Mouse (Mus musculus): Measurements from ENCODE around the gene Cars2. TPM values are rescaled to one million over a fixed set of nuclear protein-coding genes. Genes with fewer than 3 reads are reported as not detected.

The Cars2 gene
- total and polyA plus RNA-seq, 3 experiments: 45.6 to 67.1 (median 46.4) TPM

- Histone ChIP-seq H3K9me3 (replicated peaks; ENCODE audit: low read length) (no peaks in the 10 kb centered on the region), H3K4me3 (replicated peaks in 1 of 3; ENCODE audit: low read depth in 2 of 3, low read length in 2 of 3, poor library complexity in 1 of 3) (no peak overlapping the region), H3K79me2 (replicated peaks; ENCODE audit: control insufficient read depth, extremely low read depth, insufficient read depth, poor library complexity, severe bottlenecking) (no peaks in the 10 kb centered on the region), H3K27me3 (replicated peaks) (no peaks in the 10 kb centered on the region), H3K4me2 (ENCODE audit: insufficient read depth, low read depth, poor library complexity, severe bottlenecking) (no peak overlapping the region), H3K4me1 (ENCODE audit: control insufficient read depth in 1 of 2, insufficient read depth in 2 of 2) (no peaks in the 10 kb centered on the region), H3K27ac (ENCODE audit: insufficient read depth, low read depth) (no peak overlapping the region), H3K9ac (ENCODE audit: insufficient read depth, low read depth) (no peak overlapping the region), H3K36me3 (replicated peaks in 1 of 2; ENCODE audit: control insufficient read depth in 1 of 2, insufficient read depth in 1 of 2, low read length in 1 of 2) (peaks cover 89 to 99% of the 10 kb centered on the region in 2 experiments)
- DNase-seq (ENCODE audit: extremely low read depth): no peak
- dilution Hi-C loops (cut with MboI; ENCODE audit: extremely low pct_ligation_motif_present, extremely low pct_unique_long_range_greater_than_20kb, low sequenced_read_pairs) (no loop called here), in situ Hi-C loops (cut with MboI; ENCODE audit: low pct_ligation_motif_present, low pct_unique_long_range_greater_than_20kb, low sequenced_read_pairs) (loop anchor here (25.0 kb wide), 1 partner anchor 95 kb away; no protein-coding TSS in a partner anchor)
- TF ChIP-seq BHLHE40 (IDR thresholded peaks at IDR 0.05; ENCODE audit: low read depth, low read length) (no peak), USF2 (conservative IDR thresholded peaks at IDR 0.05; ENCODE audit: low read depth, low read length) (no peak), KAT2A (IDR thresholded peaks at IDR 0.05; ENCODE audit: insufficient replicate concordance, low read length) (no peak), ELF1 (IDR thresholded peaks at IDR 0.05; ENCODE audit: low read depth, low read length) (no peak), MXI1 (IDR thresholded peaks at IDR 0.05; ENCODE audit: low read depth, low read length) (no peak), HCFC1 (IDR thresholded peaks at IDR 0.05; ENCODE audit: low read depth, low read length) (no peak)
Measured at GRCm38 (mm10) chr8:11517366-11518055, 33.1 kb downstream of the Cars2 start.

- Histone ChIP-seq H3K4me3 (replicated peaks in 1 of 3; ENCODE audit: low read depth in 2 of 3, low read length in 2 of 3, poor library complexity in 1 of 3) (no peak overlapping the region), H3K36me3 (replicated peaks in 1 of 2; ENCODE audit: control insufficient read depth in 1 of 2, insufficient read depth in 1 of 2, low read length in 1 of 2) (peaks cover 90 to 99% of the 10 kb centered on the region in 2 experiments), H3K9ac (ENCODE audit: insufficient read depth, low read depth) (no peak overlapping the region), H3K79me2 (replicated peaks; ENCODE audit: control insufficient read depth, extremely low read depth, insufficient read depth, poor library complexity, severe bottlenecking) (no peaks in the 10 kb centered on the region), H3K9me3 (replicated peaks; ENCODE audit: low read length) (no peaks in the 10 kb centered on the region), H3K4me1 (ENCODE audit: control insufficient read depth in 1 of 2, insufficient read depth in 2 of 2) (no peaks in the 10 kb centered on the region), H3K4me2 (ENCODE audit: insufficient read depth, low read depth, poor library complexity, severe bottlenecking) (no peak overlapping the region), H3K27ac (ENCODE audit: insufficient read depth, low read depth) (no peak overlapping the region), H3K27me3 (replicated peaks) (no peaks in the 10 kb centered on the region)
- TF ChIP-seq BHLHE40 (IDR thresholded peaks at IDR 0.05; ENCODE audit: low read depth, low read length) (no peak), MYC (IDR thresholded peaks at IDR 0.05; ENCODE audit: low read depth, low read length) (no peak), MAFK (IDR thresholded peaks at IDR 0.05; ENCODE audit: insufficient replicate concordance, low read length) (no peak), GABPA (IDR thresholded peaks at IDR 0.05; ENCODE audit: insufficient replicate concordance, low read depth, low read length) (no peak), MAX (IDR thresholded peaks at IDR 0.05; ENCODE audit: low read length) (no peak), HCFC1 (IDR thresholded peaks at IDR 0.05; ENCODE audit: low read depth, low read length) (no peak), MEF2A (IDR thresholded peaks at IDR 0.05; ENCODE audit: borderline replicate concordance, low read depth, low read length) (no peak), PAX5 (IDR thresholded peaks at IDR 0.05; ENCODE audit: low read length) (no peak), NELFE (IDR thresholded peaks at IDR 0.05; ENCODE audit: low read depth, low read length) (no peak), POLR2AphosphoS2 (IDR thresholded peaks at IDR 0.05; ENCODE audit: low read depth, low read length) (no peak), SMC3 (IDR thresholded peaks at IDR 0.05; ENCODE audit: low read depth, low read length) (no peak), USF2 (conservative IDR thresholded peaks at IDR 0.05; ENCODE audit: low read depth, low read length) (no peak), MXI1 (IDR thresholded peaks at IDR 0.05; ENCODE audit: low read depth, low read length) (no peak), SIN3A (IDR thresholded peaks at IDR 0.05; ENCODE audit: low read length) (no peak), RCOR1 (conservative IDR thresholded peaks at IDR 0.05; ENCODE audit: low read depth, low read length) (no peak), E2F4 (IDR thresholded peaks at IDR 0.05; ENCODE audit: insufficient replicate concordance, low read depth, low read length) (no peak), JUN (IDR thresholded peaks at IDR 0.05; ENCODE audit: insufficient read depth, low read depth, low read length) (no peak), CHD2 (IDR thresholded peaks at IDR 0.05; ENCODE audit: low read length) (no peak), EP300 (IDR thresholded peaks at IDR 0.05; ENCODE audit: low read length) (no peak), KAT2A (IDR thresholded peaks at IDR 0.05; ENCODE audit: insufficient replicate concordance, low read length) (no peak)
- DNase-seq (ENCODE audit: extremely low read depth): no peak
- dilution Hi-C loops (cut with MboI; ENCODE audit: extremely low pct_ligation_motif_present, extremely low pct_unique_long_range_greater_than_20kb, low sequenced_read_pairs): no loop called here
- in situ Hi-C loops (cut with MboI; ENCODE audit: low pct_ligation_motif_present, low pct_unique_long_range_greater_than_20kb, low sequenced_read_pairs): loop anchor here (25.0 kb wide), 1 partner anchor 96 kb away; no protein-coding TSS in a partner anchor
Measured at GRCm38 (mm10) chr8:11516292-11516691, 34.3 kb downstream of the Cars2 start.

All from CH12.LX (cell line).